Comparison of ENCODE assay signal across 9 mouse cellular contexts in genomic region chr10:61657985-61658384, GRCm38 (mm10). TPM values are rescaled to one million over a fixed set of nuclear protein-coding genes. Genes with fewer than 3 reads are reported as not detected.
DNase-seq lines count a peak whose midpoint lies in the region; ATAC-seq and TF ChIP-seq lines count a peak whose summit lies in the region.
"Had no signal": no experiment of that assay in that cellular context is flagged by ENCODE, and none has a peak within 500 bp of the region (broad histone marks: within the 10 kb centered on the region; RNA-seq: fewer than 3 reads in every experiment).

No protein-coding gene starts in this region.

- 0 out of 2 replicates have a peak, but pooled peaks have one; percentile 5 for ATAC-seq in forebrain, embryonic 15.5 days (replicated peaks)
- ATAC-seq in forebrain, embryonic 13.5 days = no peak; the same call in 1 of the 2 replicates
- no peak for ATAC-seq in embryonic facial prominence, embryonic 11.5 days (replicated peaks; ENCODE audit: insufficient number of reproducible peaks, low FRiP score, low TSS enrichment, low read depth)
- ATAC-seq in liver, embryonic 14.5 days (ENCODE audit: insufficient read depth) = no peak

- H3K9me3 ChIP-seq in forebrain, embryonic 15.5 days = no peaks in the 10 kb centered on the region
- no peaks in the 10 kb centered on the region for H3K9me3 ChIP-seq in forebrain, embryonic 13.5 days (replicated peaks)
- H3K9me3 ChIP-seq in embryonic facial prominence, embryonic 11.5 days (replicated peaks; ENCODE audit: control insufficient read depth, low read length) = no peaks in the 10 kb centered on the region
- no peaks in the 10 kb centered on the region for H3K9me3 ChIP-seq in liver, embryonic 14.5 days (ENCODE audit: control insufficient read depth, low read length)
- H3K9me3 ChIP-seq: heart, embryonic 15.5 days had no signal

- H3K27ac ChIP-seq in forebrain, embryonic 15.5 days (replicated peaks) = no peak overlapping the region
- no peak overlapping the region for H3K27ac ChIP-seq in forebrain, embryonic 13.5 days
- no peak overlapping the region for H3K27ac ChIP-seq in embryonic facial prominence, embryonic 11.5 days (replicated peaks; ENCODE audit: low read depth, low read length)
- H3K27ac ChIP-seq in liver, embryonic 14.5 days = no peak overlapping the region
- H3K27ac ChIP-seq: heart, embryonic 15.5 days had no signal

- peak; percentile 68 for DNase-seq in testis, postnatal 10 days (ENCODE audit: low spot score)
- DNase-seq in testis, postnatal 14 days (ENCODE audit: low spot score) = no peak
- peak; percentile 71 for DNase-seq in embryonic facial prominence, embryonic 11.5 days (ENCODE audit: low spot score)
- DNase-seq in liver, embryonic 14.5 days (ENCODE audit: low read depth in 3 of 3, low spot score in 3 of 3) = no peak
- DNase-seq in splenic B cell, adult 2 months (ENCODE audit: low read depth, low spot score) = peak; percentile 77
- no peak for DNase-seq in gastrocnemius, postnatal 14 days

- peak; percentile 74 for TF ChIP-seq CTCF in liver, embryonic 14.5 days (IDR thresholded peaks at IDR 0.05; ENCODE audit: low read depth)

- 27% methylated on average over 4 of the region's 4 CpGs for WGBS in forebrain, embryonic 15.5 days
- 30% methylated on average over 4 of the region's 4 CpGs for WGBS in forebrain, embryonic 13.5 days
- 30% methylated on average over 4 of the region's 4 CpGs for WGBS in embryonic facial prominence, embryonic 11.5 days
- WGBS in liver, embryonic 14.5 days (ENCODE audit: insufficient replicate concordance) = 23% methylated on average over 4 of the region's 4 CpGs

- TF ChIP-seq EP300 in liver, embryonic 14.5 days (IDR thresholded peaks at IDR 0.05; ENCODE audit: low read depth) = no peak

- H3K4me2 ChIP-seq in forebrain, embryonic 15.5 days (replicated peaks) = no peak overlapping the region
- H3K4me2 ChIP-seq in forebrain, embryonic 13.5 days = no peak overlapping the region
- H3K4me2 ChIP-seq in embryonic facial prominence, embryonic 11.5 days (ENCODE audit: low read depth, low read length) = no peak overlapping the region
- H3K4me2 ChIP-seq in liver, embryonic 14.5 days (ENCODE audit: low read depth) = no peak overlapping the region
- H3K4me2 ChIP-seq: heart, embryonic 15.5 days had no signal

- H3K27me3 ChIP-seq in forebrain, embryonic 15.5 days = no peaks in the 10 kb centered on the region
- no peaks in the 10 kb centered on the region for H3K27me3 ChIP-seq in forebrain, embryonic 13.5 days
- no peaks in the 10 kb centered on the region for H3K27me3 ChIP-seq in embryonic facial prominence, embryonic 11.5 days (ENCODE audit: control insufficient read depth, insufficient read depth, low read length)
- no peaks in the 10 kb centered on the region for H3K27me3 ChIP-seq in liver, embryonic 14.5 days (ENCODE audit: control insufficient read depth, insufficient read depth, low read length)
- H3K27me3 ChIP-seq in splenic B cell, adult 2 months (ENCODE audit: control insufficient read depth, insufficient read depth, low read length, poor library complexity, severe bottlenecking) = no peaks in the 10 kb centered on the region
- H3K27me3 ChIP-seq: heart, embryonic 15.5 days had no signal

- peaks cover 14% of the 10 kb centered on the region for H3K4me1 ChIP-seq in forebrain, embryonic 15.5 days
- peaks cover 13% of the 10 kb centered on the region for H3K4me1 ChIP-seq in forebrain, embryonic 13.5 days
- no peaks in the 10 kb centered on the region for H3K4me1 ChIP-seq in embryonic facial prominence, embryonic 11.5 days (ENCODE audit: control insufficient read depth, insufficient read depth, low read length)
- H3K4me1 ChIP-seq in liver, embryonic 14.5 days (replicated peaks; ENCODE audit: control insufficient read depth in 2 of 2, insufficient read depth in 2 of 2, low read length in 1 of 2) = no peaks in the 10 kb centered on the region
- H3K4me1 ChIP-seq: heart, embryonic 15.5 days had no signal

- intact Hi-C loops in gastrocnemius, postnatal 14 days (cut with DNase I; ENCODE audit: low total_unique reads) = loop anchor here (5.0 kb wide), 1 partner anchor 51 kb away; no protein-coding TSS in a partner anchor

- H3K9ac ChIP-seq in forebrain, embryonic 15.5 days (replicated peaks) = no peak overlapping the region
- H3K9ac ChIP-seq in forebrain, embryonic 13.5 days = no peak overlapping the region
- H3K9ac ChIP-seq in embryonic facial prominence, embryonic 11.5 days (replicated peaks; ENCODE audit: low read length) = no peak overlapping the region
- H3K9ac ChIP-seq in liver, embryonic 14.5 days (replicated peaks) = no peak overlapping the region
- H3K9ac ChIP-seq: heart, embryonic 15.5 days had no signal

- H3K4me3 ChIP-seq in forebrain, embryonic 15.5 days = no peak overlapping the region
- no peak overlapping the region for H3K4me3 ChIP-seq in forebrain, embryonic 13.5 days
- no peak overlapping the region for H3K4me3 ChIP-seq in embryonic facial prominence, embryonic 11.5 days (ENCODE audit: low read depth, low read length)
- no peak overlapping the region for H3K4me3 ChIP-seq in liver, embryonic 14.5 days (ENCODE audit: insufficient read depth in 1 of 2, low read depth in 2 of 2, low read length in 2 of 2)
- H3K4me3 ChIP-seq: heart, embryonic 15.5 days had no signal

- peaks cover 33% of the 10 kb centered on the region for H3K36me3 ChIP-seq in forebrain, embryonic 15.5 days
- H3K36me3 ChIP-seq in forebrain, embryonic 13.5 days (ENCODE audit: poor library complexity, severe bottlenecking) = peaks cover 73% of the 10 kb centered on the region
- H3K36me3 ChIP-seq in embryonic facial prominence, embryonic 11.5 days (replicated peaks; ENCODE audit: control insufficient read depth, insufficient read depth, low read depth, low read length) = no peaks in the 10 kb centered on the region; the same call in none of the 2 replicates
- peaks cover 4% of the 10 kb centered on the region for H3K36me3 ChIP-seq in liver, embryonic 14.5 days (replicated peaks; ENCODE audit: control insufficient read depth, insufficient read depth, low read depth)
- H3K36me3 ChIP-seq in splenic B cell, adult 2 months (ENCODE audit: control insufficient read depth, insufficient read depth, low read length, poor library complexity, severe bottlenecking) = no peaks in the 10 kb centered on the region

RNA-seq across cellular contexts. Expression of gene Ppa1, which starts 9.6 kb away (rescaled TPM):
- polyA plus RNA-seq in forebrain, embryonic 15.5 days (2015; fragmentation: Nextera tagmentation; extraction: Ambion mirVana) = 243 and 249 TPM in 2 replicates
- 285 and 287 TPM in 2 replicates for polyA plus RNA-seq in forebrain, embryonic 13.5 days (2015; fragmentation: Nextera tagmentation; extraction: Ambion mirVana)
- polyA plus RNA-seq in embryonic facial prominence, embryonic 11.5 days (2014; fragmentation: Nextera tagmentation; extraction: Ambion mirVana) = 312 and 320 TPM in 2 replicates
- 28.2 and 51.8 TPM in 2 replicates for polyA plus RNA-seq in liver, embryonic 14.5 days (2012; rRNA removed)
- polyA plus RNA-seq in liver, embryonic 14.5 days (2014; fragmentation: Nextera tagmentation; extraction: Ambion mirVana) = 96.8 and 98.1 TPM in 2 replicates
- total RNA-seq in gastrocnemius, postnatal 14 days (2021) = 10 to 100 TPM; 36.6 to 39.8 TPM

RNA-seq across cellular contexts. Expression of gene Sar1a, which starts 22.1 kb away (rescaled TPM):
- 213 and 219 TPM in 2 replicates for polyA plus RNA-seq in forebrain, embryonic 15.5 days (2015; fragmentation: Nextera tagmentation; extraction: Ambion mirVana)
- 205 and 216 TPM in 2 replicates for polyA plus RNA-seq in forebrain, embryonic 13.5 days (2015; fragmentation: Nextera tagmentation; extraction: Ambion mirVana)
- polyA plus RNA-seq in embryonic facial prominence, embryonic 11.5 days (2014; fragmentation: Nextera tagmentation; extraction: Ambion mirVana) = 273 and 274 TPM in 2 replicates
- 31.7 and 39.0 TPM in 2 replicates for polyA plus RNA-seq in liver, embryonic 14.5 days (2012; rRNA removed)
- 78.7 and 80.1 TPM in 2 replicates for polyA plus RNA-seq in liver, embryonic 14.5 days (2014; fragmentation: Nextera tagmentation; extraction: Ambion mirVana)
- total RNA-seq in gastrocnemius, postnatal 14 days (2021) = 100 to 1,000 TPM; 100 to 114 TPM

RNA-seq across cellular contexts. Expression of gene Tysnd1, which starts 37.3 kb away (rescaled TPM):
- polyA plus RNA-seq in forebrain, embryonic 15.5 days (2015; fragmentation: Nextera tagmentation; extraction: Ambion mirVana) = 28.2 and 32.7 TPM in 2 replicates
- polyA plus RNA-seq in forebrain, embryonic 13.5 days (2015; fragmentation: Nextera tagmentation; extraction: Ambion mirVana) = 18.0 and 18.4 TPM in 2 replicates
- 30.7 and 36.6 TPM in 2 replicates for polyA plus RNA-seq in embryonic facial prominence, embryonic 11.5 days (2014; fragmentation: Nextera tagmentation; extraction: Ambion mirVana)
- 16.2 and 20.9 TPM in 2 replicates for polyA plus RNA-seq in liver, embryonic 14.5 days (2012; rRNA removed)
- polyA plus RNA-seq in liver, embryonic 14.5 days (2014; fragmentation: Nextera tagmentation; extraction: Ambion mirVana) = 13.9 and 14.2 TPM in 2 replicates
- total RNA-seq in gastrocnemius, postnatal 14 days (2021) = 10 to 100 TPM; 11.8 to 14.3 TPM

RNA-seq across cellular contexts. Expression of gene Aifm2, which starts 57.1 kb away (rescaled TPM):
- 5.2 and 6.7 TPM in 2 replicates for polyA plus RNA-seq in forebrain, embryonic 15.5 days (2015; fragmentation: Nextera tagmentation; extraction: Ambion mirVana)
- polyA plus RNA-seq in forebrain, embryonic 13.5 days (2015; fragmentation: Nextera tagmentation; extraction: Ambion mirVana) = 5.0 and 5.1 TPM in 2 replicates
- polyA plus RNA-seq in embryonic facial prominence, embryonic 11.5 days (2014; fragmentation: Nextera tagmentation; extraction: Ambion mirVana) = 8.2 and 8.6 TPM in 2 replicates
- 1.4 and 2.1 TPM in 2 replicates for polyA plus RNA-seq in liver, embryonic 14.5 days (2012; rRNA removed)
- polyA plus RNA-seq in liver, embryonic 14.5 days (2014; fragmentation: Nextera tagmentation; extraction: Ambion mirVana) = 2.7 and 3.2 TPM in 2 replicates
- 10 to 100 TPM; 11.5 to 12.9 TPM for total RNA-seq in gastrocnemius, postnatal 14 days (2021)

Comparison
In these comparisons a context has a peak if more than half of its experiments do, and no peak if none do; other contexts are left out.
1. DNase-seq: peak in testis, postnatal 10 days (single experiment), embryonic facial prominence, embryonic 11.5 days (single experiment) and splenic B cell, adult 2 months (single experiment); none in testis, postnatal 14 days (single experiment), liver, embryonic 14.5 days (0 of 3) and gastrocnemius, postnatal 14 days (single experiment).